Mouse (Mus musculus): ENCODE results near the gene Med24. TPM values are rescaled to one million over a fixed set of nuclear protein-coding genes. Genes with fewer than 3 reads are reported as not detected.

The Med24 gene
- total and polyA plus RNA-seq, 2 experiments from 2014 or later: 52.2 to 66.6 TPM

GRCm38 (mm10) chr11:98749716-98750115 lies 20.5 kb upstream of the Med24 start:
- H3K9ac ChIP-seq (replicated peaks; ENCODE audit: low read length, poor library complexity, severe bottlenecking): peak overlapping the region; percentile 64
- WGBS: 9% methylated on average over 5 of the region's 5 CpGs
- peak overlapping the region; percentile 27; the same call in 1 of the 2 replicates for H3K4me3 ChIP-seq (ENCODE audit: low read depth, low read length)
- no peaks in the 10 kb centered on the region for H3K27me3 ChIP-seq (ENCODE audit: insufficient read depth, low read length)
- no peaks in the 10 kb centered on the region for H3K9me3 ChIP-seq (ENCODE audit: low read length)
- peaks cover 64% of the 10 kb centered on the region for H3K4me1 ChIP-seq (ENCODE audit: insufficient read depth, low read length)
- peaks cover 7% of the 10 kb centered on the region; the same call in 1 of the 2 replicates for H3K36me3 ChIP-seq (ENCODE audit: insufficient read depth, low read length)
- no peak for ATAC-seq (ENCODE audit: low FRiP score)
- peak; percentile 79 for DNase-seq (ENCODE audit: low spot score)
- peak overlapping the region; percentile 96 for H3K27ac ChIP-seq (ENCODE audit: low read depth, low read length)
- no peak for TF ChIP-seq CTCF (IDR thresholded peaks at IDR 0.05)
- peak overlapping the region; percentile 94 for H3K4me2 ChIP-seq (ENCODE audit: low read depth, low read length, poor library complexity, severe bottlenecking)

- H3K27ac ChIP-seq (ENCODE audit: low read depth, low read length): peak overlapping the region; percentile 96
- H3K4me3 ChIP-seq (ENCODE audit: low read depth, low read length): peak overlapping the region; percentile 27
- TF ChIP-seq CTCF (IDR thresholded peaks at IDR 0.05): peak; percentile 50
- H3K4me1 ChIP-seq (ENCODE audit: insufficient read depth, low read length): peaks cover 72% of the 10 kb centered on the region
- WGBS: 8% methylated on average over 15 of the region's 15 CpGs
- DNase-seq (ENCODE audit: low spot score): peak; percentile 76
- H3K27me3 ChIP-seq (ENCODE audit: insufficient read depth, low read length): no peaks in the 10 kb centered on the region
- no peaks in the 10 kb centered on the region for H3K9me3 ChIP-seq (ENCODE audit: low read length)
- H3K36me3 ChIP-seq (ENCODE audit: insufficient read depth, low read length): peaks cover 7% of the 10 kb centered on the region; the same call in 1 of the 2 replicates
- H3K4me2 ChIP-seq (ENCODE audit: low read depth, low read length, poor library complexity, severe bottlenecking): peak overlapping the region; percentile 94
- ATAC-seq (ENCODE audit: low FRiP score): peak; percentile 22; the same call in 1 of the 2 replicates
- peak overlapping the region; percentile 64 for H3K9ac ChIP-seq (replicated peaks; ENCODE audit: low read length, poor library complexity, severe bottlenecking)
Measured at GRCm38 (mm10) chr11:98748506-98749416, 19.5 kb upstream of the Med24 start.

- Histone ChIP-seq H3K27me3 (ENCODE audit: insufficient read depth, low read length) (no peaks in the 10 kb centered on the region), H3K36me3 (ENCODE audit: insufficient read depth, low read length) (0 out of 2 replicates have a peak, but pooled peaks cover 2% of the 10 kb centered on the region), H3K9me3 (ENCODE audit: low read length) (no peaks in the 10 kb centered on the region), H3K4me2 (ENCODE audit: low read depth, low read length, poor library complexity, severe bottlenecking) (peak overlapping the region; percentile 94), H3K4me1 (ENCODE audit: insufficient read depth, low read length) (peaks cover 72% of the 10 kb centered on the region), H3K9ac (replicated peaks; ENCODE audit: low read length, poor library complexity, severe bottlenecking) (peak overlapping the region; percentile 59), H3K4me3 (ENCODE audit: low read depth, low read length) (peak overlapping the region; percentile 27; the same call in 1 of the 2 replicates), H3K27ac (ENCODE audit: low read depth, low read length) (peak overlapping the region; percentile 96)
- 4% methylated on average over 6 of the region's 6 CpGs for WGBS
- no peak for DNase-seq (ENCODE audit: low spot score)
- TF ChIP-seq CTCF (IDR thresholded peaks at IDR 0.05): no peak
- no peak for ATAC-seq (ENCODE audit: low FRiP score)
Measured at GRCm38 (mm10) chr11:98747804-98748505, 18.7 kb upstream of the Med24 start.

- H3K9ac ChIP-seq (replicated peaks; ENCODE audit: low read length, poor library complexity, severe bottlenecking): peak overlapping the region; percentile 56
- DNase-seq (ENCODE audit: low spot score) (peak; percentile 97), ATAC-seq (ENCODE audit: low FRiP score) (peak; percentile 62)
- no peaks in the 10 kb centered on the region for H3K9me3 ChIP-seq (ENCODE audit: low read length)
- H3K27ac ChIP-seq (ENCODE audit: low read depth, low read length): peak overlapping the region; percentile 96
- 2% methylated on average over 19 of the region's 19 CpGs for WGBS
- H3K4me3 ChIP-seq (ENCODE audit: low read depth, low read length): peak overlapping the region; percentile 24
- no peaks in the 10 kb centered on the region for H3K27me3 ChIP-seq (ENCODE audit: insufficient read depth, low read length)
- peaks cover 72% of the 10 kb centered on the region for H3K4me1 ChIP-seq (ENCODE audit: insufficient read depth, low read length)
- peak overlapping the region; percentile 94 for H3K4me2 ChIP-seq (ENCODE audit: low read depth, low read length, poor library complexity, severe bottlenecking)
- H3K36me3 ChIP-seq (ENCODE audit: insufficient read depth, low read length): no peaks in the 10 kb centered on the region
- no peak for TF ChIP-seq CTCF (IDR thresholded peaks at IDR 0.05)
Measured at GRCm38 (mm10) chr11:98746855-98747693, 17.8 kb upstream of the Med24 start.
